Mouse (Mus musculus) G1E (cell line): Measurements from ENCODE around the gene Trmt61a.

Experiments used
- CTCF ChIP-seq: IDR thresholded peaks from 2 replicates; pipeline ENCODE4 v1.5.1; 2012; ENCODE audit warnings: low read depth, low read length, inconsistent platforms, mixed read lengths
- GATA1 ChIP-seq: IDR thresholded peaks from 2 replicates; pipeline ENCODE4 v1.6.1; 2012; ENCODE audit warnings: borderline replicate concordance, low read length, inconsistent platforms, mixed read lengths
- POLR2AphosphoS5 ChIP-seq: IDR thresholded peaks from 2 replicates; pipeline ENCODE4 v1.6.1; 2012; ENCODE audit warnings: low read depth, low read length, inconsistent platforms; ENCODE audit not compliant: insufficient replicate concordance
- TAL1 ChIP-seq: conservative IDR thresholded peaks from 2 replicates; pipeline ENCODE4 v1.6.1; 2012; ENCODE audit warnings: low read depth, low read length, inconsistent platforms, mixed read lengths

DNA sequence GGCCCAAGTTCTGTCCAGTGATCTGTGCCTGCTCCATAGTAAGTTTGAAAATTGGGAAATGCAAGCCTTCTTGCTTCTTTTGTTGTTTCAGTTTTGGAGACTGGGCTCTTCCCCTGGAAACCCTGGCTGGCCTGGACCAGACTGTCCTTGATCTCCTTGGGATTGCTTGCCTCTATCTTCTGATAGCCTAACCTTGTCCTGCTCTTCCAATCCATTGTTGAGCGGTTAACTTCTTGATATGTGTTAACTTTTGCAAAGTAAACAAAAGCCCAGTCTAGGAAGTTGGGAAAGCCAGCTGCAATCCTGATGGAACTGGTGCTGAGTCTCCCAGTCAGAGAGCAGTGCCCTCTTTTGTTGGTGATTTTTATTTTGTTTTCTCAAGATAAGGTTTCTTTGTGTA, 50.1 kb downstream of the Trmt61a start:
- TF ChIP-seq CTCF (no peak), GATA1 (no peak), POLR2AphosphoS5 (no peak), TAL1 (no peak)
